13 mouse cellular contexts compared by ENCODE assay signal in genomic region chr5:149147386-149148000, GRCm38 (mm10).
"Had no signal": no experiment of that assay in that cellular context is flagged by ENCODE, and none has a peak within 500 bp of the region (broad histone marks: within the 10 kb centered on the region; RNA-seq: fewer than 3 reads in every experiment).

No protein-coding gene starts in this region.

- H3K9ac ChIP-seq: intestine, embryonic 15.5 days; limb, embryonic 12.5 days; midbrain, embryonic 15.5 days; neural tube, embryonic 12.5 days had no signal

- H3K4me2 ChIP-seq: intestine, embryonic 15.5 days; limb, embryonic 12.5 days; midbrain, embryonic 11.5 days; midbrain, embryonic 15.5 days; neural tube, embryonic 12.5 days had no signal

- DNase-seq: kidney, adult 18-20 months; kidney, postnatal 10 days; kidney, postnatal 4 days; lung, adult 2 months; lung, postnatal 36 days had no signal

- H3K36me3 ChIP-seq: intestine, embryonic 15.5 days; limb, embryonic 12.5 days; midbrain, embryonic 15.5 days; neural tube, embryonic 12.5 days had no signal

- H3K4me1 ChIP-seq: midbrain, embryonic 15.5 days had no signal

- H3K9me3 ChIP-seq: intestine, embryonic 15.5 days; midbrain, embryonic 15.5 days; neural tube, embryonic 12.5 days had no signal

- H3K4me3 ChIP-seq: intestine, embryonic 15.5 days; layer of hippocampus, adult 2 months; limb, embryonic 12.5 days; midbrain, embryonic 15.5 days; neural tube, embryonic 12.5 days had no signal

- H3K27me3 ChIP-seq: intestine, embryonic 15.5 days; limb, embryonic 12.5 days; midbrain, embryonic 15.5 days; neural tube, embryonic 12.5 days had no signal

- H3K27ac ChIP-seq: intestine, embryonic 15.5 days; layer of hippocampus, adult 2 months; limb, embryonic 12.5 days; midbrain, embryonic 15.5 days; neural tube, embryonic 12.5 days; stomach, postnatal 0 days had no signal

- ATAC-seq: intestine, embryonic 15.5 days; lung, postnatal 0 days; midbrain, embryonic 15.5 days had no signal
